Mouse (Mus musculus): Measurements from ENCODE around the gene Foxa2. TPM values are rescaled to one million over a fixed set of nuclear protein-coding genes. Genes with fewer than 3 reads are reported as not detected.
A peak's percentile ranks its signal among the peaks of the same experiment; 100 is the strongest.

Gene Foxa2
- polyA plus RNA-seq, 1 experiment from 2014 or later, result 5.4 TPM

GRCm38 (mm10) chr2:148045543-148045936, 1.2 kb downstream of the Foxa2 start:
- Histone ChIP-seq H3K4me2 (replicated peaks) (peak overlapping the region; percentile 80), H3K4me3 (replicated peaks) (peak overlapping the region; percentile 42), H3K27ac (no peak overlapping the region), H3K36me3 (no peaks in the 10 kb centered on the region), H3K9me3 (no peaks in the 10 kb centered on the region), H3K27me3 (replicated peaks) (peaks cover 83% of the 10 kb centered on the region), H3K9ac (peak overlapping the region; percentile 23; the same call in 1 of the 2 replicates), H3K4me1 (replicated peaks) (peaks cover 29% of the 10 kb centered on the region; the same call in 1 of the 2 replicates)
- ATAC-seq, result peak; percentile 58
- 1% methylated on average over 25 of the region's 25 CpGs for WGBS

- under 1% methylated on average over 26 of the region's 26 CpGs for WGBS
- Histone ChIP-seq H3K36me3 (no peaks in the 10 kb centered on the region), H3K4me2 (replicated peaks) (peak overlapping the region; percentile 80), H3K4me1 (replicated peaks) (peaks cover 29% of the 10 kb centered on the region), H3K9ac (peak overlapping the region; percentile 23; the same call in 1 of the 2 replicates), H3K27me3 (replicated peaks) (peaks cover 88% of the 10 kb centered on the region), H3K27ac (0 out of 2 replicates have a peak overlapping the region, but pooled peaks have one; percentile 6), H3K4me3 (replicated peaks) (peak overlapping the region; percentile 42), H3K9me3 (no peaks in the 10 kb centered on the region)
- ATAC-seq, result no peak
These were observed 1.8 kb downstream of the Foxa2 start for GRCm38 (mm10) chr2:148044877-148045539.

DNA sequence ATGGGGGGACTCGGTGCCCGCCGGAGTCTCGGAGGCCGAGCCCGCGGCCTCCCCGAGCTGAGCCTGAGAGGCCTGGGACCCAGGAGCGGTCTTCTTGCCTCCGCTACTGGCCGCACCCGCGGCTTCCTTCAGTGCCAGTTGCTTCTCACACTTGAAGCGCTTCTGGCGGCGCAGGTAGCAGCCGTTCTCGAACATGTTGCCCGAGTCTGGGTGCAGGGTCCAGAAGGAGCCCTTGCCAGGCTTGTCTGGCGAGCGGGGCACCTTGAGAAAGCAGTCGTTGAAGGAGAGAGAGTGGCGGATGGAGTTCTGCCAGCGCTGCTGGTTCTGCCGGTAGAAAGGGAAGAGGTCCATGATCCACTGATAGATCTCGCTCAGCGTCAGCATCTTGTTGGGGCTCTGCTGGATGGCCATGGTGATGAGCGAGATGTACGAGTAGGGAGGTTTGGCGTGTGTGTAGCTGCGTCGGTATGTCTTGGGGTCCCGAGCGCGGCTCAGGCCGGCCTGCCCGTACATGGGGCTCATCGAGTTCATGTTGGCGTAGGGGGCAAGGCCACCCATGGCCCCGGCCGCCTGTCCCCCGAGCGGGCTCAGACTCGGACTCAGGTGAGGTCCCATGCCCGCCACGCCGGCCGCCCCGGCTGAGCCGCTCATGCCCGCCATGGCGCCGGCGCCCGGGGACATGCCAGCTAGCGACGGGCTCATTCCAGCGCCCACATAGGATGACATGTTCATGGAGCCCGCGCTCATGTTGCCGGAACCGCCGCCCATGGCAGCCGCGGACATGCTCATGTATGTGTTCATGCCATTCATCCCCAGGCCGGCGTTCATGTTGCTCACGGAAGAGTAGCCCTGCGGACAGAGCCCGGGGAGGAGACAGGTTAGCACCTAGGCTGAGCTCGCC, 2.5 kb downstream of the Foxa2 start:
- peaks cover 94% of the 10 kb centered on the region for H3K27me3 ChIP-seq (replicated peaks)
- ATAC-seq, result no peak
- H3K4me3 ChIP-seq (replicated peaks), result peak overlapping the region; percentile 42
- H3K27ac ChIP-seq, result no peak overlapping the region
- no peaks in the 10 kb centered on the region for H3K36me3 ChIP-seq
- 8% methylated on average over 71 of the region's 71 CpGs for WGBS
- H3K4me1 ChIP-seq (replicated peaks), result peaks cover 32% of the 10 kb centered on the region
- no peaks in the 10 kb centered on the region for H3K9me3 ChIP-seq
- peak overlapping the region; percentile 17; the same call in 1 of the 2 replicates for H3K9ac ChIP-seq
- peak overlapping the region; percentile 80 for H3K4me2 ChIP-seq (replicated peaks)

DNA sequence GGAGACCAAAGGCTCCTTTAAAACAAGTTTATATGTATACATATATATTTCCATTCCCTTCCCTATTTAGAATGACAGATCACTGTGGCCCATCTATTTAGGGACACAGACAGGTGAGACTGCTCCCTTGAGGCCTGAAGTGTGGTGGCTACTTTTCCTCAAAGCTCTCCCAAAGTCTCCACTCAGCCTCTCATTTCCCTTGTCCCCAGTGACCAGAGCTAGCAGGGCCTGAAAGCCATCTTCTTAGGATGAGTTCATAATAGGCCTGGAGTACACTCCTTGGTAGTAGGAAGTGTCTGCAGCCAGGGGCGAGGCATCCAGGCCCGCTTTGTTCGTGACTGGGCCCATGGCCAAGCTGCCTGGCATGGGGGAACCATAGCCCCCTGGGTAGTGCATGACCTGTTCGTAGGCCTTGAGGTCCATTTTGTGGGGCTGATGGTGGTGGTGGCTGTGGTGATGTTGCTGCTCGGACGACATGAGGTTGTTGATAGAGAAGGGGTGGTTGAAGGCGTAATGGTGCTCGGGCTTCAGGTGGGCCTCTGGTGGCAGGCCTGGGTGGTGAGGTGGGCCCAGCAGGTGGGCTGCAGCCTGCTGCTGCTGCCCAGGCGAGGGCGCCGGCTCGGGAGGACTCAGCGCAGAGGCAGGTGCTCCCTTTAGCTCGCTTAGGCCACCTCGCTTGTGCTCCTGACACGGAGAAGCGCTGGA, 3.3 kb downstream of the Foxa2 start:
- Histone ChIP-seq H3K27me3 (replicated peaks) (peaks cover 94% of the 10 kb centered on the region), H3K4me3 (replicated peaks) (peak overlapping the region; percentile 42), H3K36me3 (no peaks in the 10 kb centered on the region), H3K4me1 (replicated peaks) (peaks cover 28% of the 10 kb centered on the region), H3K4me2 (replicated peaks) (peak overlapping the region; percentile 80), H3K27ac (no peak overlapping the region), H3K9me3 (no peaks in the 10 kb centered on the region), H3K9ac (no peak overlapping the region)
- 25% methylated on average over 17 of the region's 17 CpGs for WGBS
- no peak for ATAC-seq

DNA sequence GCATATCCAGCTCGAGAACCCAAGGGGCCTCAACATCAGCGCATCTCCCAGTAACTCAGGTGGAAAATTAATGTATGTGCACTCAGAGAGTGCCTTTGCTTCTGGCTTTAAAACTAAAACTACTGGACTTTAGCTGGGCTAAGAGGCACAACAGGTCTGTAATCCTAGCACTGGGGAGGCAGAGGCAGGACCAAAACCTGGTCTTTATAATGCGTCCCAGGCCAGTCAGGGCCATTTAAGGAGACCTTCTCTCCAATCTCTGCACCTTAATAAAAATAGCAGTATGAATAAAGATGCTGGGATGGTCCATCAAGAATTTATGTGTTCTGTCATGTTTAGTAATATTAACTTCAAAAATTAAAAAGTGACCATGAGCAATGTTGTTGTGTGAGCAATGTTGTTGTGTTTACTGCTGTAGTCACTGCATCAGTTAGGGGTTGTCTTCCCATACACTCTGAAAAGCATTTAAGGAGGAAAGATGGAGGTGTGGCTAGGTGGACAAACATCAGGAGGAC, 4.6 kb downstream of the Foxa2 start:
- 39% methylated on average over 3 of the region's 3 CpGs for WGBS
- H3K4me3 ChIP-seq (replicated peaks), result no peak overlapping the region
- H3K4me2 ChIP-seq (replicated peaks), result no peak overlapping the region
- H3K27me3 ChIP-seq (replicated peaks), result peaks cover 94% of the 10 kb centered on the region
- no peaks in the 10 kb centered on the region for H3K9me3 ChIP-seq
- no peaks in the 10 kb centered on the region for H3K36me3 ChIP-seq
- peaks cover 25% of the 10 kb centered on the region for H3K4me1 ChIP-seq (replicated peaks)
- no peak for ATAC-seq
- H3K27ac ChIP-seq, result no peak overlapping the region
- no peak overlapping the region for H3K9ac ChIP-seq

- Histone ChIP-seq H3K27ac (no peak overlapping the region), H3K9me3 (no peaks in the 10 kb centered on the region), H3K4me2 (replicated peaks) (no peak overlapping the region; the same call in 1 of the 2 replicates), H3K9ac (no peak overlapping the region), H3K4me3 (replicated peaks) (no peak overlapping the region), H3K27me3 (replicated peaks) (peaks cover 94% of the 10 kb centered on the region), H3K4me1 (replicated peaks) (peaks cover 20% of the 10 kb centered on the region), H3K36me3 (no peaks in the 10 kb centered on the region)
- 28% methylated on average over 5 of the region's 5 CpGs for WGBS
- ATAC-seq, result no peak
These were observed 5.4 kb downstream of the Foxa2 start for GRCm38 (mm10) chr2:148041381-148041780.

DNA sequence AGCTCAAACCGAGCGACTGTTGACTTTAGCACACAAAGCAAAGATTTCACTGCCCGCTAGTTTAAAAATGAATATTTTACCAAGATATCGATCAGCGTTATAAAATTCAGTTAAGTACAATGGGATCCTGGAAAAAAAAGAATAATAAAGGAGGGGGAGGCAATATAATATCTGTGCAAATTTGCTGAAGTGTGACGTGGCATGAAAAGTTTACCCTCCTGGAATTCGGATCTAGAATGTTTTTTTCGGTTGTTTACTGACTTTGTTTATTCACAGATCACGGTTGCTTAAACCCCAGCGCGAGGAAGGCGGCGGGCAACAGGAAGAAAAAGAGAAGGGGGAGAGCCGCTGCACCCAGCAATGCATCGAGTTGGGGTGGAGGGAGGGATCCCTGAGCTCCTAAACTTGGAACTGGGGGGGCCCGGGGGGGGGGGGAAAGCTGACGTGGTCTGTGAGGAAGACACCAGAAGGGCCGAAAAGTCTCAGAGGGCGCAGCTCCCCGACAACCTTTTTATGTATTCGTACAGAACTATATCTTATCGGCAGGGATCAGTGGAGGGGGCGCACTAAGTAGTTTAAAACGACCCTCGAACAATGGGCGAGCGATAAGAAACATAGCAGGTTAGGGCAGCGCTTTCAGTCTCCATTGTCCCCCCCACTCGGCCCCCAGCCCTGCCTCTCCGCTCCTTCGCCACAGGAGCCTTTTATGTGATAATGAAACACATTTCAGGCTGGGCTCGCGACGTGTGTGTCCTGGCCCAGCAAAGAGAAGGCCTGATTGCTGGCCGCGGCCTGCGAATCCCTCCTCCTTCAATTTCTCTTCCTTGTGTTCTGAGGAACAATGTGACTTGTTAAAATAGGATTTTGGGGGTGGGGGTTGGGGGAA, 6.3 kb downstream of the Foxa2 start:
- peaks cover 93% of the 10 kb centered on the region for H3K27me3 ChIP-seq (replicated peaks)
- 0 out of 2 replicates have a peak overlapping the region, but pooled peaks have one; percentile 22 for H3K9ac ChIP-seq
- H3K9me3 ChIP-seq, result no peaks in the 10 kb centered on the region
- peaks cover 15% of the 10 kb centered on the region for H3K4me1 ChIP-seq (replicated peaks)
- H3K4me3 ChIP-seq (replicated peaks), result peak overlapping the region; percentile 28
- 2% methylated on average over 37 of the region's 37 CpGs for WGBS
- H3K4me2 ChIP-seq (replicated peaks), result peak overlapping the region; percentile 46
- H3K36me3 ChIP-seq, result no peaks in the 10 kb centered on the region
- H3K27ac ChIP-seq, result no peak overlapping the region
- ATAC-seq, result no peak

DNA sequence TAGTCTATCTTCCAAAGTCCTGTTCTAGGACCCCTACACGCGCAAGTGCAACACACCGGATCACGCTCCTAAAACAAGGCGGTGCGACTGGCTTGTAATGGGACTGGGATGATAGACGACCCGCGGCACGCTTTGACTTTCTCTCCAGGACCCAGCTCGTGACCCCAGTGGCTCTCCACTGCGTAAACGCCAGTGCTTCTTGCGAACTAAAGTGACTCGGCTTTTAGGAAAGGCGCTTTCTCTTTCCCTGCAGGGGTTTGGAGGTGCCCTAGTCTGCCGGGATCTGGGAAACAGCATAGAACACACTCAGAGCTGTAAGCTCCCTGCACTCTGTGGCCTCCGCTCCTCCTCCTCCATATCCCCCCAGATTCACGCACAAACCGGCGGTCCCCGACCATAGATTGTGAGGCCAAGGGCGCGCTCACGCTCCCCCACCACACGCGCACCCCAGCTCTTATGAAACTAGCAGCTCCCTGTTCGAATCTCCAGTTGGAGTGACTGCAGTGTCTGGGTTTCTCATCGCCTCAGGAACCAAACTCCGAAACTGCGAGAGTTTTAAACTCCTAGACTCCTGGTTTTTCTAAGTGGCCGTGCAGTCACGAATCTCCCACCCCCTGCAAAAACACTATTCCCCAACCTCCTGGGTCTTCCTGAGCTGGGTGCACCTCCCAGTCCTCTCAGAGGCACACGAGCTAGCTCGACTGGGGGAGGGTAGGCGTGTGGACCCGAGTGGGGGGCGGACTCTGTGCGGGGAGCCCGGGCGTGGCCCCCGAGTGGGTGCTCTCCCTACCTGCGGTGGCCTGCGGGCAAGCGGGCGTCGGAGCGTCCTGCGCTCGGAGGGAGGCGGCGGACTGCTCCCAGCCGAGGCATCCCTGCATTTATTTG, 7.2 kb downstream of the Foxa2 start:
- peak overlapping the region; percentile 46 for H3K4me2 ChIP-seq (replicated peaks)

GRCm38 (mm10) chr2:148038366-148039310, 8.1 kb downstream of the Foxa2 start:
- Histone ChIP-seq H3K27ac (no peak overlapping the region), H3K4me1 (replicated peaks) (peaks cover 3% of the 10 kb centered on the region; the same call in 1 of the 2 replicates), H3K9me3 (no peaks in the 10 kb centered on the region), H3K4me2 (replicated peaks) (peak overlapping the region; percentile 46), H3K27me3 (replicated peaks) (peaks cover 95% of the 10 kb centered on the region), H3K4me3 (replicated peaks) (peak overlapping the region; percentile 28), H3K36me3 (no peaks in the 10 kb centered on the region), H3K9ac (no peak overlapping the region)
- ATAC-seq, result no peak
- 8% methylated on average over 42 of the region's 42 CpGs for WGBS

More for the DNA sequence above, 7.2 kb downstream of the Foxa2 start:
- H3K27me3 ChIP-seq (replicated peaks), result peaks cover 95% of the 10 kb centered on the region
- 2% methylated on average over 53 of the region's 53 CpGs for WGBS
- no peak; the same call in 1 of the 2 replicates for ATAC-seq
- no peak overlapping the region for H3K27ac ChIP-seq
- no peaks in the 10 kb centered on the region for H3K36me3 ChIP-seq
- H3K9me3 ChIP-seq, result no peaks in the 10 kb centered on the region
- peaks cover 7% of the 10 kb centered on the region; the same call in 1 of the 2 replicates for H3K4me1 ChIP-seq (replicated peaks)
- H3K9ac ChIP-seq, result 0 out of 2 replicates have a peak overlapping the region, but pooled peaks have one; percentile 22
- H3K4me3 ChIP-seq (replicated peaks), result peak overlapping the region; percentile 28
